Mouse (Mus musculus): Measurements from ENCODE around the gene Mrpl53. TPM values are rescaled to one million over a fixed set of nuclear protein-coding genes. Genes with fewer than 3 reads are reported as not detected.

The Mrpl53 gene
- total RNA-seq, 2 experiments from 2014 or later: 99.5 to 107 TPM

DNA sequence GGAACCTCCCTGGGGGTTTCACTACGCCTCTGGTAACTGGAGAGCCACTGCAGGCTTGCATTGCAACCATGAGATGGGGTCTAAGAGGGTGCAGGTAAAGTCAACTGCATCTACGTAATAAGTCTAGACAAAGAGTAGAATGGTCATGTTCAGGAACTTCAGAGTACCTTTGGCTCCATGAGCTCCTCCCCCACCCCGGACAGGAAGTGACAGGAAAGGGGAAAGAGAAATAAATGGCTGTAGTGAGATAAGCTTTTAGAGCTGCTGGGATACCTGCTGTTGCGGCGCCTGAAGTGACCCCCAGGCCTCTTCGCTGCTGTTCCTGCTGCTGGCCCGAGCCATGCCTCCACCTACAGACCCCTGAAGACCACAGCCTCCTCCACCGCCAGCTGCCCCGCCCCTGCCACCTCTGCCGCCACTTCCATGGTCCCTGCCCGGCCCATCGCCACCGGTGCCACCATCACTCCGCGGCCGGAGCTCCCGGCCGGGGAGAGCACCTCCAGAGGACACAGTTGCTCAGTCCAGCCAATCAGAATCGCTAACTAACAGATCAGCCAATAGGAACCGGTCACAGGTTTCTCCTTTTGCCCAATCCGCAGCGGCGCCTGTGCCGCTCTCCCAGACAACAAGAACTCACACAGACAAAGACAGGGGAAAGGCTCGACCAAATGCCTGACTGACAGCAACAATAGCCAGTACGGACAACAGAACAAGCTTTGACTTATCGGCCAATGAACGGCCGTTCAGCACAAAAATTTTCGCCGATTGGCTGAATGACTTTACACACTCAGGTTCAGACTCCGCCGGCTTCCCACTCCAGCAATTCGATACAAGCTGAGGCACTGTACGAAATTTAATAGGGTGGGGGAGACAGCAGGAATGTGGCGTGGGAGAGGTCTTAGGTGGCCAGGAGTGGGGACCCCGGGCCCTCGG lies 12.4 kb downstream of the Mrpl53 start, which contains the start of gene Wbp1:
Gene Wbp1 (minus strand): TSS at position 630 of the 933 bp plus-strand sequence.
- peak; percentile 77 to 85 for DNase-seq (ENCODE audit: low spot score in 2 of 2)

DNA sequence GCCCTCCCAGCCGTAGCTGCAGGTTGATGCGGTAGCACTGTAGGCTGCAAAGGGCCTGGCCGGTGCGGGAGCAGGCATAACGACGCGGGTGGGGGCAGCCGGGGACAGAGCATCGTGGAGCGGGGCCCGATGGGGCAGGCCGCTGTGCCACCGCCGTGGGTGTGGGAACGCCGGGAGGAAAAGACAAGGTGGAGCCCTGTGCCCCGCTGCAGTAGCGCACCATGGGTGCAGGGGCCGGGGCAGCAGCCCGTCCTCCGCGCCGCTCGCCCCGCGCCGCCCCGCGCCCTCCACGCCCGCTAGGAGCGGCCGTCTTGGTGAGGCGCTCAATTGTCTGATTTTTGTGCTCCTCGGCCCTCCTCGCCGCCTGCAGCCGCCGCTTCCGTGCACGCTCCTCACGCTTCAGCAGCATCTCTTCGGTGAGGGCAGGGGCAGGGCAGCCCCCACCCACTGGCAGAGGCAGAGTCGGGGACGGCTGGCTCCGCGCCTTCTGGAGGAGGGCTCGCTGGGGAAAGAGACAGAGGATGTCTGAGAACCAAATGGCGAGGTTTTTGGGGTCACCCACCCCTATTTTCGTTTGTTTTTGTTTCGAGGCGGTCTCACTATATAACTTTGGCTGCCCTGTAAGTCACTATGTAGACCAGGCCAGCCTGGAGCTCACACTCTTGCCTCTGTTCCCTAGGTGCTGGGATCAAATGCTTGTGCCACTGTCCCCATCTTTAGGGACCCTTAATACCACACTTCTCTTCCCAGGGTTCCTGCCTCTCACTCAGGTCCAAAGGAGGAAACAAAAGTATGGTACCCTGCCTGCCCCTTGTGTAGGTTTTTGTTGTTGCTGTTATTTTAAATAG lies 13.2 kb downstream of the Mrpl53 start:
- peak in 1 of 2 experiments; percentile 54 for DNase-seq (ENCODE audit: low spot score in 2 of 2)

DNA sequence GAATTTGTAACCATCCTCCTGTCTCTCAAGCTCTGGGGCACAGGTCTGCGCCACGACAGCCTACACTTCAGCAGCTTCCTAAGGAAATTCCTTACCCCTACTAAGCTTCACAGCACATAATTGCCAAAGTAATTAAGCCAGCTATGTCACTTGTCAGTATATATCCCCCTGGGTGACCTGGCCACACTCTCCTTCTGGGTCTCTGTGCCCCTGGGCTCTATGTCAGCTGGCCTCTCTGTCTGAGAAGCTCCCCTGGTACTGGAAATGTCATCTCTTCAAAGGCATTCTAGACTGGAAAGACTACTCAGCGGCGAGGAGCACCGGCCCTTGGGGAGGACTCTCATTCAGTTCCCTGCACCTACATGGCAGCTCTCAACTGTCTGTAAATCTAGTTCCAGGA lies 14.1 kb downstream of the Mrpl53 start:
- DNase-seq (ENCODE audit: low spot score in 2 of 2): no peak

DNA sequence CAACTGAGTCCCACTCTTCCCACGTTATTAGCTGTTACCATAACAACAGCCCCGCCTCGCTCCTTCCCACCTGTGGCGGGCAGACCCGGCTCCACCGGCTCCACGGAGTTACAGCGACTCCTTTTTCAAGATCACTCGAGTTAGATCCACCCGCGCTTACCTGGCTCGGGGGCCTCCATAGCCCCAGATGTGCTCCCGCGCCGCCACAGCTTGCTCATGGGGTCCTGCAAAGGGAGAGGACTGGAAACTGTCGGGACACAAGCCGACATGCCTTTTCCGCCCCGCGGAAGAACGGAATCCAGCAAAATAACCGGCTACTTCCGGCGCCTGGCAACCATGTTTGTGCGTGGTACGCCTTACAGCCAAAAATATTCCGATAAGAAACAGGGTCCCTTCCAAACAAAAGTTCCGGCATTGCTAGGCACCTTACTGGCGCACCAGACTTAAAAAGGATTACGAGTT lies 16.0 kb downstream of the Mrpl53 start:
- peak; percentile 81 to 88 for DNase-seq (ENCODE audit: low spot score in 2 of 2)

DNA sequence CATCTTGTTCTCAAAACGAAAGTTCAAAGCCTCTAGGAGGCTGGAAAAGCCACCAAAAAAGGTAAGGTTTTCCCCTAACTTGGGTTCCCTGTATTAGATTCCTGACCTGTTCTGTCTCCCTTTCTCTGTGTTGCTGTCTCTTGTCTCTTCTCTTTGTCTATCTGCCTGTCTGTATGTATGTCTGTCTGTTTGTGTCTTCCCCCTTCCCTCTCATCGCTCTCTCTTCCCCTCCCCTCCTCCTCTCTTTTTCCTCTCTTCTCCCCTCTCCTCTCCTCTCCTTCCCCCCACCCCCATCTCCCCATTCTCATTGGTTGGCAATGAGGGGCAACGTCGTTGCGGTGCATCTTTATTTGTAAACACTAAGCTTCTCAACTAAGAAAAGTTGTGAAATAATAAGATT lies 16.5 kb downstream of the Mrpl53 start, which contains the start of gene Ino80b:
Gene Ino80b (minus strand): TSS at position 101 of the 400 bp plus-strand sequence.
- DNase-seq (ENCODE audit: low spot score in 2 of 2): no peak

DNA sequence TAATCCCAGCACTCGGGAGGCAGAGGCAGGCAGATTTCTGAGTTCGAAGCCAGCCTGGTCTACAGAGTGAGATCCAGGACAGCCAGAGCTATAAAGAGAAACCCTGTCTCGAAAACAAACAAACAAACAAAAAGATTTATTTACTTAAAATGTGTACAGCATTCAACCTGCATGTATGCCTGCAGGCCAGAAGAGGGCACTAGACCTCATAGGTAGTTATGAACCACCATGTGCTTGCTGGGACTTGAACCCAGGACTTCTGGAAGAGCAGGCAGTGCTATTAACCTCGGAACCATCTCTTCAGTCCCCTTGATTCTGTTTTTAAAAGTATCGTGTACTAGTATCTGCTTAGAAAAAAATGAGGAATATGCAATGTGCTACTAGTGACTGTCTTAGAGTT lies 18.6 kb downstream of the Mrpl53 start:
- DNase-seq (ENCODE audit: low spot score in 2 of 2): no peak

DNA sequence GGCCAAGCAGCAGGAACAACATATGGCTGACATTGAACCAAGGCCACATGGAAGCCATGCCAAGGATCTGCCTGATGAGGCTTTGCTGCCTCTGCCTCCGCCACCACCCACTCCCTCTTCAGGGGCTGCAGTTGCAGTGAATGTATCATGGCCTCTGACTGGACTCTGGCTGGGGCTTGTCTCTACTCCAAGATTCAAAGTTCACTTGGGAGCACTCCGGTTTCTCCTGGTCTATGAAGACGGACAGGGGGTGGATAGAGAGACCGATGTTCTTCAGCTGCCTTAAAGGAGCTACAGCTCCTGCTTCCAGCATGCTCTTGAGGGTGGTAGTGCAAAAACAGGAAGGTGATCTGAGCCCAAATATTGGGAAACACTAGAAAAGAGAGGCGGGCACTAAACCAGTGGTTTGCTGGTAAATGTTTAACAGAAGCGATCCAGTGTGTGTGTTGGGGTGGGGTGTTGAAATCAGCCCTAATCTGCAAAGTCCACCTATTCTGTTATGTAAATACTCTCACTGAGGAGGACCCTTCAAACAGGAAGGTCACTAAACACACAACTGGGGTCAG lies 22.7 kb downstream of the Mrpl53 start:
- no peak for DNase-seq (ENCODE audit: low spot score in 2 of 2)

DNA sequence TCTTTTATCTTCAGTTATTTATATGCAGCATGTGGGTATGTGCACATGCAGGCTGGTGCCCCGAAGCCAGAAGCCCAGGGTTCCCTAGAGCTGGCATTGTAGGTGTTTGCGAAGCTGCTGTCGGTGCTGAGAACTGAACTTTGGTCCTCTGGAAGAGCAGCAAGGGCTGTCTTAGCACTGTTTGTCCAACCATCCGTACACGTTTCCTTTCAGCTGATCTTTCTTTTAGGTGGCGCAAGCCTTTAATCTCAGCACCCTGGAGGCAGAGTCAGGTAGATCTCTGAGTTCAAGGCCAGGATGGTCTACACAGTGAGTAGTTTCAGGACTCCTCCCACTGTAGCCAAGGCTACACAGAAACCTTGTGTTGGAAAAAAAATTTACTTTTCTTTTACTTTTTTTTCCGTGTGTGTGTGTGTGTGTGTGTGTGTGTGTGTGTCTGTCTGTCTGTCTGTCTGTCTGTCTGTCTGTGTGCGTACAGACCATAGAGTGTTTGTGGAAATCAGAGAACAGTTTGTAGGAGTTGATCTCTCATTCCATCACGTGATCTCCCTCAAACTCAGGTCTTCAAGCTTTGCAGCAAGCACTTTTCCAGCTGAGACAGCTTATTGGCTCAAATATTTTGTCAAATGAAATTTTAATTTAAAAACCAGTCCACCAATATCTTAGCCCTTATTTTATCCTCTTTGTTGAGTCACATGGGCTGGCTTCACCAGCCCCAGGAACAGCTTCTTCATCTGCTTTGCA lies 23.5 kb downstream of the Mrpl53 start:
- DNase-seq (ENCODE audit: low spot score in 2 of 2): no peak

DNA sequence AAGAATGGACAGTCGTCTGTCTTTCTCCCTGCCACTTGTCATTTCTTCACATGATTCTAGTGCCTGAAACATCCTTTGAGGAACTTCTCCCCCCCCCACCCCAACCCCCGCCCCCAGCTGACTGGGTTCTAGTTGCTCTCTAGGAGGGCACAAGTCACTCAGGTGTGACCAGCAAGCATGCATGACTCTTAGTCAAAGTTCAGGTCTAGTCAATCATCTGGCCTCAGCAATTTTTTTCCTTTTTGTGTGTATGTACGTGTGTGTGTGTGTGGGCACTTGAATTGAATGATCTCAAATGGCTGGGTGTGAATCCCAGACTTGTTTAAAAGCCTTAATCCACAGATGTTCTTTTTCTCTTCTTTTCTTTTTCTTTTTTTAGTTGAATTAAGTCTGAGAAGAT lies 25.4 kb downstream of the Mrpl53 start:
- DNase-seq (ENCODE audit: low spot score in 2 of 2): no peak

DNA sequence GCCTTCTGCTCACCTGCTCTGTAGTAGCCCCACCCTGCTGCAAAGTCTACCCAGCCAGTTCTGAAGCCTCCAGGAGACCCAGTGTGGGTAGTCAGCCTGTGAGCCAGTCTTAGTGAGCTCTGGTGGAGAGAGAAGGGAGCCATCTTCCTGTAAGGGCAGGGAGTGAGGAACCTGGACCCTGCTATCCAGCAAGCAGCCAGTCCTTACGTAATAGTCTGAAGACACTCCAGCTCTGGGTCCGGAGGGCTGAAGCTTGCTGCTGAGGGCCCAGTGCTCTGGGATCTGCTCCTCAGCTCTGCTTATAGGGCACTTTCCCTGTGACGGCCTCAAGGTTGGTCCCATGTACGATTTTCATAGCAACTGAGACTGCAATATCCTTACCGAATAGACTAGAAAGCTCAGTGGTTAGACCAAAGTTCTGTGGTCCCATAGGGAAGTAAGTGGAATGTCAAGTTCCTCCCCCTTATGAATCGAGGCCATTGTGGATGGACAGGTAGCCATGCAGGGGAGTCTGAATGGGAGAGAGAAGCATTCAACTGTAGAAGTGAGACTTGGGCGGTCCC lies 26.2 kb downstream of the Mrpl53 start, which contains the start of gene Rtkn:
Gene Rtkn (plus strand): TSS at position 513 of the 563 bp plus-strand sequence.
- DNase-seq (ENCODE audit: low spot score in 2 of 2): no peak

DNA sequence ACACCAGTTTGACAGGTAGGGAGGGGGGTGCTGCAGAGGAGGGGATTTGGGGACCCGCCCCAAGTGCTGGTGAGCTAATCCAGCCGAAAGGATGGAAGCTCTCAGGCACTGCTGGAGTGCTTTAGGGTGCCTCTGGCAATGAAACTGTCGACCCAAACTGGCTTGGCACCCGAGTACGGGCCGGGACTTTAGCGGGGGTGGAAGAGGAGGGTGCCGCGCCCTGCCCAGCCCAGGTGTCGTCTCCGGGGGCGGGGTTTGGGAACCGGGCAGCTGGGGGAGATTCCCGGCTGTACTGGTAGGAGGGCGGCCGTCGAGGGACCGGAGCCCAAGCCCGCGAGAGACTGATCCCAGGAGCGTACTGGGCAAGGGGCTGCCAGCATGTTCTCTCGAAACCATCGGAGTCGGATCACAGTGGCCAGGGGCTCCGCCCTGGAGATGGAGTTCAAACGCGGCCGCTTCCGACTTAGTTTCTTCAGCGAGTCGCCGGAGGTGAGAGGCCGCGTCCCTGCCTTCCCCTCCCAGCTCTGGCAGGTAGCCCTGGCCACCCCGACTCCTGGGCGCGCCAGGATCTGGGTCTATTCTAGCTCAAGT lies 26.8 kb downstream of the Mrpl53 start:
- no peak for DNase-seq (ENCODE audit: low spot score in 2 of 2)

DNA sequence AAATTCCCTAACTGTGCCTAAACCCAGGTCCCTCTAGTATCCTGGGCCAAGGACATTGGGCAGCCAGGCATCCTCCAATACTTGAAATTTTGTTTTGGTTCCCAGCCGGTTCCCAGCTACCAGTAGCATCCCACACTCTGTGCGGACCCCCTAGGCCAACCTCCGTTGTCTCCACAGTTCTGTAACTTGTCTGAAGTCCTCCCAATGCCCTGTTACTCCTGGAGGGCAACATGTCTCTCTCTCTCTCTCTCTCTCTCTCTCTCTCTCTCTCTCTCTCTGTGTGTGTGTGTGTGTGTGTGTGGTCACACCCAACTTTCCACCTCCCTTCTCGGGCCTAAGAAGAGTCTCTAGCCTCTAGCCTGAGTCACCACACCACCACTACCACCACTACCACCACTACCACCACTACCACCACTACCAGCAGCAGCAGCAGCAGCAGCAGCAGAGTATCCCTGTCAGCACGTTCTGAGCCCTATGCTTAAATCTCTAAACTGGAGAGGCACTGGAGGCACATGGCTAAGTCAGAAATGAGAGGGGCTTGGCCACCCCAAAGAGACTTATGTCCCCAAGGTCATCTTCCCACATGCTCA lies 27.5 kb downstream of the Mrpl53 start:
- DNase-seq (ENCODE audit: low spot score in 2 of 2): no peak

DNA sequence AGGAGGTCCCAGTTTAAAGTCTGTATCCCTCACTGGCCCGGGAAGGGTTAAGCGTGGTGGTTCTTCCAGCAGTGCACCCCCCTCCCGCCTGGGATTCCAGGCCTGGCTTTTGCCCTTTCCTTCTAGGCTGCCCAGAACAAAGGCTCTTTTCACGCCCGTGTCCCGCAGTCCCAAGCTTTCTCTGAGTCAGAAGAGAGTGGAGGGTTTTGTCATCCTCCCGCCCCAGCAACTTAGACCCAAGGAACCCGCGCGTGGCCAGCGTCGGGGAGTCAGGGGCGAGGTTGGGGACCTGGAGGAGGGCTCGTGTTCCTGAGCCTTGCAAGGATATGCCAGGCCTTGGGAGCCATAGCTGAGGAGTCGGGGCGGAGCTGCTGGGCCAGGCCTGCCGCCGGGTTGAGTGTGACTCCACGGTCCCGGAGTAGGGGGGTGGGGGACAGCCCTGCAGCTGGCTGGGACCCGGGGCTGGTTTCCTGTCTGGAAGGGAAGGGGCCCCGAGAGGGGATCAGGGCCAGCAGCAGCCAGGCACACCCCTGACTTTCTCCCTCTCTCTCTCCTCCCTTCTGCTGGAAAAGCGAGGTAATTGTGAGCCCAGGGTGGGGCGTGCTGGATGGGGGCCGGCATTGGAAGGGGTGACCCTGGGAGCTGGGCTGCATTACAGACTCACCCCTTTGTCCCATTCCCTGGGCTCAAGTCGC lies 28.2 kb downstream of the Mrpl53 start:
- peak; percentile 61 to 65 for DNase-seq (ENCODE audit: low spot score in 2 of 2)

DNA sequence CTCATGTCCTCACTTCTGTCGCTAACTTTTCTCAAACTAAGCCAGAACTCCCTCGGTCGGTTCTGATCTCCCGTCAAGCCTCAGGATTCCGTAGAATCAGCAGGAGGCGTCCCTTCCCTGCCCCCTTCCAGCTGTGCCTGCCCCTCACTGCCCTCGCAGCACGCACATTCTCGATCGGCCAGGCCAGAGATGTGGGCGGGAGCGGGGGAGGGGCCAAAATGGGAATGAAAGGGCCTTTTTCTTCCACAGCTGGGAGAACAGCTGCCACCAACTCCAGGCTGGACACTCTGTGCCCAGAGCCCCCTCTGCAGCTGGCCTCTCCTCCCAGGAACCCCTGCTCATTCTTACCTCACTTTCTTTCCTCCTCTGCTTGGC lies 28.7 kb downstream of the Mrpl53 start:
- peak; percentile 84 to 88 for DNase-seq (ENCODE audit: low spot score in 2 of 2)

DNA sequence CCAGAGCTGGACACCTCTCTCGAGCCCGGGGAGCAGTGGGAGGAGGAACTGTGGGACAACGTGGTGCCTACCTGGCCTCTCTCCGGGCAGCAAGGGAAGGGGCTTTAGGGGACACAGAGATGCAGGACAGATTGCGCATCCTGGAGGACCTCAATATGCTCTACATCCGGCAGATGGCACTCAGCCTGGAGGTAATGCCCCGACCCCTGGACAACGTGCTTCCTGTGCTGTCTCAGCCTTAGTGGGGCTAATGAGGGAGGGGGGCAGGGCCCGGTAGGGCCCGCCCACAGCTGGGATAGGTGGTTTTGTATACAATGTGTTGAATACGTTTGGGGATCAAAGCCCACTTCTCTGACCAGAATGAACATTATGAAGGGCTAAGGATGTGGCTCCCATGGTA lies 29.2 kb downstream of the Mrpl53 start:
- DNase-seq (ENCODE audit: low spot score in 2 of 2): no peak

DNA sequence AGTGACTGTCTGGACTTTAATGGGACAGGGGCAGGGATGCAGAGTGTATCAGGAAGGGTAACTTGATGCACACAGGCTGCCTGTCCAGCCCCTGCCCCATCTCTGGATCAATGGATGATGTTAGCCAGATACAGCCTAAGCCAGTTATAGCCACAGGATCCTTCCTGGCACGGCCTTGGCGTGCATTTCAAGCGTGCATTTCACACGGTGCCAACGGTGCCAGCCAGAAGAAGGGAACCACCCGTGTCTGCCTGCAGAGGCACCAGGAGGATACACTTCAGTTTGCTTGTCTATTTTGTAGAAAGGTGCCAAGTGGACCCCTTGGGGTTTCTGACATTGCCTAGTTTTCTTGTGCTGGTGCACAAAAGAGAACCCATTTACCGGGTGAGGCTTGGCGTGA lies 31.2 kb downstream of the Mrpl53 start:
- no peak for DNase-seq (ENCODE audit: low spot score in 2 of 2)

DNA sequence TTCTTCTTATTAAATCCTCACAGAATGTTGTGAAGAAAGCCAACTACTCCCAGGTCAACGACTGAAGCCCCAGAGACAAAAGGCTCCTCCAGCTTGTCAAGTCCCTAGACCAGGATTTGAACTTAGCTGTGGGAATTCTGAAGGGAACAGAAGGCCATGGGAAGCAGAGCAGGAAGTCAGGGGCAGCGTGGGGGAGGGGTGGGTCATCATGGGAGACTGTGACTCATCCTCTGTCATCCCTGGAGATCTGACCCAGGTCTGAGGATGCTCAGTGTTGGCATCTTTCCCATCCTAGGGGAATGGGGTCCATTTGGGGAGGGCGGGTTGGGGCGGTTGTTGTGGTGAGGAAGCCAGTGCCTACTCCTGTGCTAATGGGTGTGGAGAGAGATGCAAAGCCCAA lies 32.8 kb downstream of the Mrpl53 start:
- no peak for DNase-seq (ENCODE audit: low spot score in 2 of 2)

DNA sequence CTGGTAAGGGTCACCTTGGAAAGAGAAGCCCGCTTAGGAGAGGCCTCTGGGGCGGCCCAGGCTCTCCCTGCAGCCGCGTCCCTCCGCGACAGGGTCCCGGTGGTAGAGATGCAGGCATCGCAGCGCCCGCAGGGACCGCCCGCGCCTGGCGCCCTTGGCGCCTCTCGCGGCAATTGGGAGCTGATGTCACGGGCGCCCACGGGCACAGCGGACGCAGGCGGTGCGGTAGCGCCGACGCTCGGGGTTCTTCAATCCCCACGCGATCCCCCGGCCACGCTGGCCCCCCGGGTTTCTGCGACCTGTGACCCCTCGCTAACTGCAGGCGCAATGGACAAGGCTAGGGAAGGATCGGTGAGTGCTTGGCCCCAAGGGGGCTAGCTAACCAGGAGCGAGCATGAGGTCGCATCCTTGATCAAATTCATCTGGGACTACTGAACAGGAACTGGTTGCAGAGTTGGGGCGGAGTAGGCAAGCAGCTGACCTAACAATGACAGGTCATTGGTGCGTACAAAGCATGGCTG lies 33.4 kb downstream of the Mrpl53 start:
- DNase-seq (ENCODE audit: low spot score in 2 of 2): no peak

DNA sequence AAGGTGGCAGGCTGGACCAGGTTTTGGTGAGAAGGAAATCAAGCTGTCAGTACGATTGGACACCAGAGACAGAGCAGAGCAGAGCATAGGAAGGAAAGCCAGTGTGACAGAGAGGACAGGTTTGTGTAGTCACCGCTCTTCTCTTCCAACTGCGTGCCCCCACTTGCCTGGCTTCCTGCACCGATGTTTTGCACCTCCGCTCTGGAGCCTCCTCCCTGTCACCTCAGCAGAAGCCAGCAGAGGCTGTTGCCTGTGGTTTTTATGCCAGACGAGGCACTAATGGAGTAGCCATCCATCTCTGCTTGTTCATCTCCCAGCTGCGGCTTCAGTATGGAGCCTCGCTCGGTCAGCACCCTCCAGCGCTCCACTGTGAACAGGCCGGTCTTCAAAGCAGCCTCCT lies 34.0 kb downstream of the Mrpl53 start:
- no peak for DNase-seq (ENCODE audit: low spot score in 2 of 2)

Data from adrenal gland, adult 18-20 months (tissue).